Mouse (Mus musculus) testis, adult 2 months (tissue): Measurements from ENCODE around the gene Gjd3. TPM values are rescaled to one million over a fixed set of nuclear protein-coding genes. Genes with fewer than 3 reads are reported as not detected.

Source experiments
- H3K27ac ChIP-seq: fragments of 200-500 bp; 2 replicates; pipeline ENCODE4 v1.5.1; 2012; ENCODE audit warnings: low read depth, low read length; ENCODE audit not compliant: control insufficient read depth, insufficient read depth
- H3K27me3 ChIP-seq: fragments of 200-500 bp; 2 replicates; pipeline ENCODE4 v1.6.1; 2012; ENCODE audit warnings: mild to moderate bottlenecking, low read length, moderate library complexity; ENCODE audit not compliant: control insufficient read depth, insufficient read depth
- H3K36me3 ChIP-seq: fragments of 200-500 bp; 2 replicates; pipeline ENCODE4 v1.6.1; 2012; ENCODE audit warnings: mild to moderate bottlenecking, low read length; ENCODE audit not compliant: control insufficient read depth, insufficient read depth
- H3K4me1 ChIP-seq: fragments of 200-500 bp; 2 replicates; pipeline ENCODE4 v1.6.1; 2012; ENCODE audit warnings: low read length; ENCODE audit not compliant: control insufficient read depth, insufficient read depth
- H3K4me3 ChIP-seq: fragments of 200-500 bp; 2 replicates; pipeline ENCODE4 v1.5.1; 2012; ENCODE audit warnings: low read depth, mild to moderate bottlenecking, low read length, moderate library complexity, mixed read lengths; ENCODE audit not compliant: control insufficient read depth
- CTCF ChIP-seq: fragments of 200-500 bp; IDR thresholded peaks from 2 replicates; pipeline ENCODE4 v1.5.1; 2012; ENCODE audit warnings: low read depth, mild to moderate bottlenecking, inconsistent platforms, low read length, moderate library complexity; ENCODE audit not compliant: control insufficient read depth, insufficient read depth, insufficient replicate concordance
- POLR2A ChIP-seq: fragments of 200-500 bp; IDR thresholded peaks from 2 replicates; pipeline ENCODE4 v1.6.1; 2012; ENCODE audit warnings: low read depth, mild to moderate bottlenecking, inconsistent platforms, low read length, moderate library complexity; ENCODE audit not compliant: control insufficient read depth
- polyA plus RNA-seq: library from polyadenylated mRNA; depleted of rRNA; stranded (reverse); fragments of >200 nt; gene quantifications from 2 replicates; pipeline ENCODE4 v1.2.3, GENCODE M21; 2012

Gjd3 gene
- polyA plus RNA-seq, 1 experiment, result 13.6 TPM

DNA sequence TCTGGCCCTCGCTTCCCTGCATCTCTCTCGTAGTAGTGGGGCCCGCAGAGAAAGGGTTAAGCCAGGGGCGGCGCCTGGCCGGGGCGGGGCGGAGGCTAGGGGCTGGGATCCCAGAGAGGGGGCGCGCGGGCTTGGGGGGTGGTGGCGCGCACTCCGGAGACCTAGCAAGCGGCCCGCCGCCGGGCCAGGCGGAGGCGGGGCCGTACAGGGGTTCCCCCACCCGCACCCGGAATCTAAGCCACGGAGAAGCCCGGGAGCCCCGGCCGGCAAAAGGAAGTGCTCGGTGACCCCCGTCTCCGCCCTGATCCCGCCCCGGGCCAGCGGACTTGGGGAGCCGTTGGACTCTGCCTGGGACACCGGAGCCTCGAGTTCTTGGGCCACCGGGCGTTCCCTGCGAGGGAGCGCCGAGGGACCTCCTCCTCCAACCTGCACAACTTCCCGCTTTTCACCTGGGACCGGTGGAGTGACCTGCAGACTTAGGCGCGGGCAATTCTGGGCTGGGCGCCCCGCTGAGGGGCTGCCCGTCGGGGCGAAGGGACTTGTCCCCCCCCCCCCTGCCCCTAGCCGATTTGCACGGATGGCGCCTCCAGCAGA is 22.4 kb downstream of the Gjd3 start:
- peak overlapping the region; percentile 49 for H3K27ac ChIP-seq
- H3K27me3 ChIP-seq, result no peaks in the 10 kb centered on the region
- H3K4me3 ChIP-seq, result peak overlapping the region; percentile 69
- no peak for TF ChIP-seq CTCF
- peak; percentile 34; the same call in 1 of the 2 replicates for TF ChIP-seq POLR2A
- peaks cover 48% of the 10 kb centered on the region for H3K4me1 ChIP-seq
- H3K36me3 ChIP-seq, result no peaks in the 10 kb centered on the region

GRCm38 (mm10) chr11:98959437-98960312 is 23.1 kb downstream of the Gjd3 start:
- H3K4me3 ChIP-seq, result peak overlapping the region; percentile 69
- H3K4me1 ChIP-seq, result peaks cover 46% of the 10 kb centered on the region
- no peaks in the 10 kb centered on the region for H3K36me3 ChIP-seq
- H3K27me3 ChIP-seq, result no peaks in the 10 kb centered on the region
- TF ChIP-seq POLR2A (peak; percentile 80), CTCF (no peak)
- H3K27ac ChIP-seq, result peak overlapping the region; percentile 85

DNA sequence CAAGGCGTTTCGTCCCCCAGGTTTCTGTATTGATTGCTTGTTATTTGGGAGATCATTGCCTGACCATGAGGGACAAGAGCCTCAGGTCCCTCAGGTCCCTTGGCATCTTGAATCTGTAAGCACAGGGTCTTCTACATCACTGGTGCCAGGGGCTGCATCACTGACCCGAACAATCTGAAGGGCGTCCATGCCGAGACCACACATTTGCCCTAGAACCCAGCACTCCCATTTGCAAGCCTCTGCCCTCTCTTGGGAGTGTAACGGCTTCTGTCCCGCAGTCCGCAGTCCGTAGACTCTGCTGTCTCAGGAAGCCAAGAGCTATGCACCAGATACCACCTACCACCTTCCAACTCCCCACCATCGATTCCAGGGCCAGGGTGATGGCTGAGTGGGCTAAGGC is 26.5 kb downstream of the Gjd3 start:
- TF ChIP-seq CTCF (no peak), POLR2A (no peak)
- Histone ChIP-seq H3K4me3 (no peak overlapping the region), H3K27me3 (no peaks in the 10 kb centered on the region), H3K27ac (peak overlapping the region; percentile 39), H3K36me3 (no peaks in the 10 kb centered on the region), H3K4me1 (peaks cover 35% of the 10 kb centered on the region)

- peaks cover 35% of the 10 kb centered on the region for H3K4me1 ChIP-seq
- H3K27me3 ChIP-seq, result no peaks in the 10 kb centered on the region
- peak overlapping the region; percentile 75 for H3K27ac ChIP-seq
- no peak for TF ChIP-seq POLR2A
- TF ChIP-seq CTCF, result no peak
- H3K36me3 ChIP-seq, result no peaks in the 10 kb centered on the region
- no peak overlapping the region for H3K4me3 ChIP-seq
These were observed 27.0 kb downstream of the Gjd3 start for GRCm38 (mm10) chr11:98955707-98956235.

DNA sequence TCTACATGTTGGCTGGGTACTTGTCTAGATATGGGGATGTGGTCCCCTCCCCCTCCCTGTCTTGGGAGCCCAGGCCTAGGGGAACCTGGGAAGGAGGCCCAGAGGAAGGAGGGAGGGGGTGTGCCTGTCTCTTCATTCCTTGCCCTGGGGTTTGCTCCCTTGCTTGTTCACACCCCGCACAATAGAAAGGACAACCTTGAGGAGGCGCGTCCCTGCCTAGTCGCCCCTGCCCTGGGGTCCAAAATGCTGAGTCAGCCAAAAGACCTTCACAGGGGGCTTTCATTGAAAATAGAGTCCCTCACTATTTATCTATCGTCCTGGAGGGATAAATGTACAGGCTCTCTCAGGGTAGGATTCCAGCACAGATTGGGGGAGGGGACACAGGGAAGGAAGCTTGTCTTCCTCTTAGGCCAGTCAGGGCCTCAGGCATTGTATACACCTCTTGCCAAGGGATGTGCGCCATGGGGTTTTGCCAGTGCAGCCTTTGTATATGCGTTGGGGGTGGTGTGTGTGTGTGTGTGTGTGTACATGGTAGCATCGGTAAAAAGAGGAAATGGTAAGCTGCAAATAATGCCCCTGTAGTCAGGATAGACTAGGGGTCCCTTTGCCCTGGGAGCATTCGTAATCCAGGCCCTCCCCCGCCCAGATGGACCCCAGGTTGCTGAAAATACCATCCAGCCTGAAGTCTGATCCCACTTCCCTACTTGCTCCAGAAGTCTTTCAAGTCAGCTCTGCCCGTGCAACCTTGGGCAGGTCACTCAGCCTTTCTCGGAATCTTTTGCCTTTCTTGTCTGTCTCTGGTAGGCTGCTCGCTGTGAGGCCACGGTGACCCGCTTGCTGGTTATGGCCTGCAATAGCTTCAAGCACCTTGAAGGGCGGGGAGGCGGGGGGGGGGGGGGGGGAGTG is 27.8 kb downstream of the Gjd3 start:
- H3K27ac ChIP-seq, result peak overlapping the region; percentile 82
- H3K4me1 ChIP-seq, result peaks cover 35% of the 10 kb centered on the region
- TF ChIP-seq CTCF (no peak), POLR2A (no peak)
- H3K27me3 ChIP-seq, result no peaks in the 10 kb centered on the region
- H3K4me3 ChIP-seq, result no peak overlapping the region
- no peaks in the 10 kb centered on the region for H3K36me3 ChIP-seq

GRCm38 (mm10) chr11:98954373-98954772 is 28.4 kb downstream of the Gjd3 start:
- H3K4me3 ChIP-seq, result no peak overlapping the region
- peaks cover 37% of the 10 kb centered on the region for H3K4me1 ChIP-seq
- no peaks in the 10 kb centered on the region for H3K36me3 ChIP-seq
- TF ChIP-seq CTCF, result peak; percentile 25; the same call in 1 of the 2 replicates
- no peak for TF ChIP-seq POLR2A
- H3K27me3 ChIP-seq, result no peaks in the 10 kb centered on the region
- H3K27ac ChIP-seq, result peak overlapping the region; percentile 82
